Mouse (Mus musculus) bone marrow, adult 2 months (tissue): Measurements from ENCODE around the gene Fut11.

ENCODE experiments used
- CTCF ChIP-seq: fragments of 200-500 bp; IDR thresholded peaks from 2 replicates; pipeline ENCODE4 v1.5.1; 2011; ENCODE audit warnings: low read length, control low read depth; ENCODE audit not compliant: control insufficient read depth, insufficient read depth
- POLR2A ChIP-seq: fragments of 200-500 bp; IDR thresholded peaks from 2 replicates; pipeline ENCODE4 v1.6.1; 2011; ENCODE audit warnings: low read depth, mild to moderate bottlenecking, control low read depth, low read length, borderline replicate concordance; ENCODE audit not compliant: control insufficient read depth

DNA sequence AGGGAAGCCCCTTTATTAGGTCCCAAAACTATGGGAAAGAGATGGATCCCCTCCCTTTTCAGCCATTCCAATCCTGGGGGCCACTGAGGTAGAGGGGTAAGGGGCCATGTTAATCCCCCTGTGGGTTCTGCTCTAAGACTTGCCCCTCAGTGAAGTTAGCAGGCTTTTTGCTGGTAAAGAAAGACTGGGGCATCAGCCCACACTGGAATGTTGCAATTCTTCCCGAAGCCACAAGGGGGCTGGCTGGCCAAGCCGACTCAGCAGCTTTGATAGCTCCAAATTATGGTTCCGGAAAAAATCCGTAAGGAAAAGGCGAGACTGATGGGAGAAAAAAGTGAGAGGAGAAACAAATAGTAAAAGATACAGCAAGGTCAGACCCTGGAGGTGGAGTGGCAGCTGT, 29.3 kb downstream of the Fut11 start:
- TF ChIP-seq CTCF = peak; percentile 70
- TF ChIP-seq POLR2A = no peak
